Mouse (Mus musculus) heart, embryonic 11.5 days (tissue): ENCODE data around the gene Pfn1. TPM values are rescaled to one million over a fixed set of nuclear protein-coding genes. Genes with fewer than 3 reads are reported as not detected.

Experiments
- ATAC-seq: fragments of 200-750 bp; cut with Nextera tagmentation; replicated peaks from 2 replicates; pipeline ENCODE4 v1.8.0; 2017; ENCODE audit warnings: moderate library complexity; ENCODE audit not compliant: insufficient number of reproducible peaks, low FRiP score, low TSS enrichment
- H3K27ac ChIP-seq: fragments of 300-500 bp; sonication (generic); 2 replicates; pipeline ENCODE4 v1.5.1; 2014; ENCODE audit warnings: mild to moderate bottlenecking, low read depth, low read length
- H3K27me3 ChIP-seq: fragments of 300-500 bp; sonication (generic); 2 replicates; pipeline ENCODE4 v1.6.1; 2014; ENCODE audit warnings: mild to moderate bottlenecking, low read length, mixed read lengths; ENCODE audit not compliant: control insufficient read depth, insufficient read depth
- H3K36me3 ChIP-seq: fragments of 300-500 bp; sonication (generic); 2 replicates; pipeline ENCODE4 v1.6.1; 2014; ENCODE audit warnings: mild to moderate bottlenecking, low read length, moderate library complexity, mixed read lengths; ENCODE audit not compliant: control insufficient read depth, insufficient read depth
- H3K4me1 ChIP-seq: fragments of 300-500 bp; sonication (generic); 2 replicates; pipeline ENCODE4 v1.6.1; 2014; ENCODE audit warnings: low read length; ENCODE audit not compliant: control insufficient read depth, insufficient read depth
- H3K4me2 ChIP-seq: fragments of 300-500 bp; sonication (generic); 2 replicates; pipeline ENCODE4 v1.6.1; 2014; ENCODE audit warnings: mild to moderate bottlenecking, moderate library complexity
- H3K4me3 ChIP-seq: fragments of 300-500 bp; sonication (generic); 2 replicates; pipeline ENCODE4 v1.5.1; 2014; ENCODE audit warnings: low read depth, low read length
- H3K9ac ChIP-seq: fragments of 300-500 bp; sonication (generic); 2 replicates; pipeline ENCODE4 v1.6.1; 2014; ENCODE audit warnings: mild to moderate bottlenecking, low read depth, low read length, moderate library complexity
- H3K9me3 ChIP-seq: fragments of 300-500 bp; sonication (generic); replicated peaks from 2 replicates; pipeline ENCODE4 v1.6.1; 2016; ENCODE audit warnings: low read length; ENCODE audit not compliant: control insufficient read depth
- WGBS: fragments of 180-500 bp; shearing (Covaris S2); extraction: QIAGEN DNeasy Blood & Tissue Kit; methylation state at CpG from one replicate; pipeline ENCODE4 v1.1.7; 2014; ENCODE audit not compliant: insufficient replicate concordance; 5-methylcytosine and 5-hydroxymethylcytosine counted together
- polyA plus RNA-seq: library from polyadenylated mRNA; unstranded; fragments of >200 nt; fragmentation: Nextera tagmentation; extraction: Ambion mirVana; gene quantifications from 2 replicates; pipeline ENCODE4 v1.2.1, GENCODE M21; 2014

Pfn1 gene
- polyA plus RNA-seq, result 1,771 and 1,932 TPM in 2 replicates

DNA sequence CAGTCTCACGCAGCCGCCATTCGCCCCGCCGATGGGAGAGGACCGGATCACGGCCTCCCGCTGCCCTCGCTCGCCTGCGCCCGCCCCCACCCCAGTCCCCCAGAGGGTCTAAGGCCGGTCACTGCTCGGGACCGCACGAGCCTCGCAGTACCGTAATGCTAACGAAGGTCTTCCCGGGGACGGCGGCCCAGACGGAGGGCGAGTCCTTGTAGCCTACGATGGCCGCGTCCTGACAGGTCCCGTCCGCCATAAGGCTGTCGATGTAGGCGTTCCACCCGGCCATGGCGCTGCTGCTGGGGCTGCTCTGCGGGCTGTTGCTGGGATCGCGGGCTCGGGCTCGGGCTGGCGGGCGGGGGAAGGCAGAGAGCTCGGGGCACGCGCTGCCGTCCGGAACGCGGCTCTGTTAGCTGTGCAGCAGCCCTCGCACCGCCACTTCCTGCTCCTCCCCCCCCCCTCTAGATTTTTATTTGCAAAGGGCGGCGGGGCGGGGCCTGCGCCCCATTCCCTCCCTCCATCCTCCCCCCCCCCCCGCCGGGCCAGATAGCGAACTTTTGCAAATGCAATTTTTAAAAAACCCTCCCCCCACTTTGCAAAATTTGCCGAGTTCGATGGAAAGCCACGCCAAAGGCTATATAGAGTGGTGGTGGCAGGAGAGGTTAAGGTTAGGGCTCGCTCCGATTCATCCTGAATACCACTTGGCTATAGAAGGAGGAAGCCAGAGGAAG lies at the start of gene Pfn1:
Gene Pfn1, minus strand, starts transcription at position 447 of the 725 bp plus-strand sequence.
- ATAC-seq, result peak; percentile 33; the same call in 1 of the 2 replicates
- Histone ChIP-seq H3K27ac (peak within 1 kb of the TSS; percentile 99), H3K36me3 (peaks cover 26% of the 10 kb centered on the region), H3K4me2 (peak within 1 kb of the TSS; percentile 82), H3K27me3 (no peaks in the 10 kb centered on the region), H3K9me3 (no peaks in the 10 kb centered on the region), H3K9ac (peak within 1 kb of the TSS; percentile 100), H3K4me1 (peaks cover 51% of the 10 kb centered on the region), H3K4me3 (peak within 1 kb of the TSS; percentile 100)
- under 1% methylated on average over 52 of the region's 61 CpGs for WGBS

DNA sequence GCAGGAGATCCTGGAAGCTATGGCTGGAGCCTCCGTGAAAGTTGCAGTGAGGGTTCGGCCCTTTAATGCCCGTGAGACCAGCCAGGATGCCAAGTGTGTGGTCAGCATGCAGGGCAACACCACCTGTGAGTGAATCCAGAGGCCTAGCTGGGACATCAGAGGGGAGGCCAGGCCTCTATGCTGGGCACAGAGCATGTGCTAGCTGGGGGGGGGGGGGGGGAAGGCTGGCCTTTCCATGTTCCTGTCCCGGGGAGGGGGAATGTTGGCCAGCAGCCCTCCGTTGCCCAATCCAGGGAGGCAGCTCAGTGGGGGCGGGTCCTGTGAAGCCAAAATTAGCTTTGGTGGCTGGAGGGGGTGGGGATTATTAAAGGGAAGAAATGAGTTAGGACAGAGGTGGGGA lies 48.3 kb upstream of the Pfn1 start:
- Histone ChIP-seq H3K27ac (peak overlapping the region; percentile 94), H3K9ac (peak overlapping the region; percentile 95), H3K4me3 (no peak overlapping the region), H3K9me3 (no peaks in the 10 kb centered on the region), H3K4me2 (peak overlapping the region; percentile 92), H3K36me3 (peaks cover 25% of the 10 kb centered on the region), H3K4me1 (peaks cover 20% of the 10 kb centered on the region), H3K27me3 (no peaks in the 10 kb centered on the region)
- ATAC-seq, result no peak
- 57% methylated on average over 6 of the region's 6 CpGs for WGBS

DNA sequence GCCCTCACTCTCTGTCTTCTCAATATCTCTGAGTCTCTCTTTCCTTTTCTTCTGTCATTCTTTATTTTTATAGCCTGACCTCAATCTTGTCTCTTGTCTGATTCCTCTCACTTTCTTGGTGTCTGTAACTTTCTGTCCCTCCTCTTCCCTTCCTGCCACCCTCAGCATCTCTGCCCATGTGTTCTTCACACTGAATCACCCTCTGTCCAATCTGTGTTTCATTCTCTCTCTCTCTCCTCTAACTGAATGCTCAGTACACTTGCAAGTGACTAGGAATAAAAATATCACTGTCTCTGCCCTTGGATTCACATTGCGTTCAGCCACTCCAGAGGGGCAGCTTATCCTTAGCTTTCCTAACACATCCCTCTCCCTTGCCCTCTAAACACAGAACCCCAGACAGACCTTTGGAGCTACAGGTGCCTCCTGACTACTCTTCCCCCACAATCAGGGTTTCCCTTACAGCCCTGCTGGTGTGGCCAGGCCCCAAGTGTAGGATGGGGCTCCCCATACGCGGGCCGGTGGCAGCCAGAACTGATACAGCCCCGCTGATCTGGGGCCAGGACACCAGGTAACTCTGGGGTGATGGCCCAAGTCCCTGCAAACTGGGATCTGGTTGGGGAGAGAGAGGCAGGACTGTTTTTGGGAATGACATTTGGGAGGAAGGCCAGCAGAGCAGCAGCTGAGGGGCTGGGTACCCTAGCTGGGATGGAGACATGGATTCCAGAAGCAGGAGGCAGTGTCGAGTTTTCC lies 47.7 kb upstream of the Pfn1 start:
- Histone ChIP-seq H3K4me3 (peak overlapping the region; percentile 92), H3K36me3 (peaks cover 21% of the 10 kb centered on the region), H3K27ac (peak overlapping the region; percentile 94), H3K4me2 (peak overlapping the region; percentile 92), H3K9me3 (no peaks in the 10 kb centered on the region), H3K27me3 (no peaks in the 10 kb centered on the region), H3K9ac (peak overlapping the region; percentile 95), H3K4me1 (peaks cover 20% of the 10 kb centered on the region)
- WGBS, result 64% methylated on average over 6 of the region's 6 CpGs
- ATAC-seq, result no peak

DNA sequence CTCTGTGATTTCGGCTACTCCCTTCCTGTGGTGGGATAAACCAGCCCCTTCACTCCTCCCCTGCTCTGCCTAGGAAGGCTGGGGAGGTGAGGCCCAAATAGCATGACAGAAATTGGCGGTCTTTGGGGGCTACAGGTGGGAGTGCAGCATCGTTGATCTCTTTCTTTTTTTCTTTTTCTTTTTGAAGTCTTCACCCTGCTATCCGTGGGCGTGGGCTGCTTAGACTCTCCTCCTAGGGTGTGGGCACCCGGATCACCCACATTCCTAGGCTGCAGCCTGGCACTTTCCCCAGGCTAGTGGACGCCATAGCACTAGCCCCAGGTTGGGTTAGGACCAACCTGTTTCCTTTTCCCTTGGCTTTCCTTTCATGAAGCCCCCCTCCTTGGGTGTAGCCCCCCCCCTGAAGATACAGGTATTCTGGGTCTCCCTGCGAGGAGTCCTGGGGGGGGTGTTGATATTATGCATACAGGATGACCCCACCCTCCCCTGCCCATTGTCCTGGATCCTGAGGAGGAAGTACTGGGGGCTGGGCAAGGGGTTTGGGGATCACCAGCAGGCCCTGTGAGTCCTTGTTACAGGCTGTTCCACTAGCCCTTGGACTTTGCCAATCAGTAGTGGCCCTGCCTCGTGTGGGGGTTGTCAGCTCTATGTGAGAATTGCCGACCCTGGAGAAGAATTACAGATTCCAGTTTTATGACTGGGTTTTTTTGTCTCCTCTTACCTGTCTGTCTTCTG lies 46.9 kb upstream of the Pfn1 start:
- Histone ChIP-seq H3K4me1 (peaks cover 20% of the 10 kb centered on the region), H3K27me3 (no peaks in the 10 kb centered on the region), H3K36me3 (peaks cover 21% of the 10 kb centered on the region), H3K4me2 (peak overlapping the region; percentile 92), H3K9ac (peak overlapping the region; percentile 95), H3K9me3 (no peaks in the 10 kb centered on the region), H3K27ac (peak overlapping the region; percentile 94), H3K4me3 (peak overlapping the region; percentile 92)
- no peak for ATAC-seq
- 11% methylated on average over 10 of the region's 10 CpGs for WGBS

DNA sequence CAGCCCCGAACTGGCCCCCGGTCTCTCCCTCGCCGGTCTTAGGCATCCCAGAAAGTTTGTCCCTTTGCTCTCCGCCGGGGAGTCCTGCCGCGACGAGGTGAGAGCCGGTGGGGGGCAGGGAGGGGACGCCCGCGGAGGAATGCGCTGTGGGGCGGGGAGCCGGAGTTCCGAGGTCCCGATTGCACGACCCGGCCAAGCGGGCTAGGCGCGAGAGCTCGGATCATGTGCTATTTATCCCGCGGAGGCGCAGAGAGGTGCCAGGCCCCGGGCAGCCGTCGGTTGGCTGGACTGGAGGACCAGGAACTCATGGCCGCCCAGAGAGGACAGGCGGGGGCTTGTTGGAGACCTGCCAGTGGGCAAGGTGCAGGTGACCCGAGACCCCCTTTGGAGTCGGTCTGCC lies 46.2 kb upstream of the Pfn1 start:
- under 1% methylated on average over 34 of the region's 34 CpGs for WGBS
- peak; percentile 37 for ATAC-seq
- H3K9me3 ChIP-seq, result no peaks in the 10 kb centered on the region

DNA sequence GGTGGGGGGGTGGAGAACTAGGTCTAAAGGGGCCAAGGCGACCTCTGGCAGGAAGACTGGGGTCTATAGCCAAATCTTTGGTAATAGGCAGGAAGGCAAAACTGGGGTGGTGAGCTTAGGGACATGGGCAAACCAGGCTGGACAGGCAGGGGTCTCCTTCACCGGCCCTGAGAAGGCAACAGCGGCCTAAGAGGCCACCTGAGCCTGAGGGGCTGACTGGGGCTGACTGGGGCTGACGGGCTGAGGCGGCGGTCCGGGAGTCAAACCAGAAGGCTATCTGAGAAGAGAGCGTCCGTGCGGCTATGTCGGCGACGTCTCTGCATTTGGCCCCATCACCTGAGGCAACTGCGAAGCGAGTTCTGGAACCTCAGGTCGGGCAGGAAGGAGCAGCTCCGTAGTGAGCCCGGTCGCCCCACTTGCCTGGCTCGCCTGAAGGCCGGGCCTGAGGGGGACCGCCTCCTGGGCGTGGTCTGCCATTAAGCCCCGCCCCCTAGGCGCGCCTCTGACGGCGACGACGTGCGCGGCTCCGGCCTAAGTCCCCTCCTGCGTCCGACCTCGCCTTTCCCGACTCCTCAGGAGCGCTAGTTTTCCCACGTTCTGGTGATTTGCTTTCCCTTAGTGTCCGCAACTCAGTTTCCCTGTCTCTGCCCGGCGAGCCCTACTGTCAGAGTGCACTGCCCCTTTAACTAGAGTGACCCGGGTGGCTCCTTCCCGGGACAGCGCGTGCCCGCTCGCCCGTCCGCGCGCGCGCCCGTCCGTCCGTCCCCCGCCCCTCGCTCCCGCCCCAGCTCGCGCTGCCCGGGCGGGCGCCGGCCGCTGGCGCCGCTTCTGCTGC lies 45.5 kb upstream of the Pfn1 start, which contains the start of the genes Inca1 and Kif1c:
Gene Inca1, minus strand, starts transcription at position 434 of the 835 bp plus-strand sequence.
Gene Kif1c, plus strand, starts transcription at position 827 of the 835 bp plus-strand sequence.
- 1% methylated on average over 67 of the region's 69 CpGs for WGBS
- Histone ChIP-seq H3K4me1 (peaks cover 20% of the 10 kb centered on the region), H3K27me3 (no peaks in the 10 kb centered on the region), H3K4me2 (peak within 1 kb of the TSS; percentile 92), H3K36me3 (peaks cover 13% of the 10 kb centered on the region), H3K4me3 (peak within 1 kb of the TSS; percentile 92), H3K9me3 (no peaks in the 10 kb centered on the region), H3K27ac (peak within 1 kb of the TSS; percentile 94), H3K9ac (peak within 1 kb of the TSS; percentile 95)
- ATAC-seq, result peak; percentile 92

More for the DNA sequence above, 46.2 kb upstream of the Pfn1 start:
- Histone ChIP-seq H3K4me1 (peaks cover 20% of the 10 kb centered on the region), H3K27ac (peak overlapping the region; percentile 94), H3K27me3 (no peaks in the 10 kb centered on the region), H3K4me2 (peak overlapping the region; percentile 92), H3K9ac (peak overlapping the region; percentile 95), H3K36me3 (peaks cover 18% of the 10 kb centered on the region), H3K4me3 (peak overlapping the region; percentile 92)

DNA sequence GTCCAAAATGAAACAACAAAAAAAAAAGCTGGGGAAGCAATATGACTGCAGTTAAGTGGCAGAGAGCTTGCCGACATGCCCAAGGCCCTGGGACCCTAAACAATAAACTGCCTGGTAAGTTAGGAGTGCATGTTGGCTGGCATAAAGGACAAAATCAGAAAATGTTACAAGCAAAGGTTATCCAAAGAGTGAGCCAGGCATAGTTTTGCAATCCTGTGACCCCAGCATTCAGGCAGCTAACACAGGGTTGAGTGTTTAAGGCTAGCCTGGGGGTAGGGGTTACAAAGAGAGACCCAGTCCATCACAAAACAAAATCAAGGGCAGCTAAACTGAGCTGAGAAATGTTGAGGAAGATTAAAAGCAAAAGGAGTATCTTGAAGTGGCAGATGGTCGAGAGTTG lies 44.6 kb upstream of the Pfn1 start:
- no peaks in the 10 kb centered on the region for H3K27me3 ChIP-seq
- no peak overlapping the region for H3K27ac ChIP-seq
- peaks cover 5% of the 10 kb centered on the region; the same call in 1 of the 2 replicates for H3K36me3 ChIP-seq
- H3K9me3 ChIP-seq, result no peaks in the 10 kb centered on the region
- no peak overlapping the region for H3K4me2 ChIP-seq
- peaks cover 20% of the 10 kb centered on the region for H3K4me1 ChIP-seq
- no peak overlapping the region for H3K9ac ChIP-seq
- no peak overlapping the region for H3K4me3 ChIP-seq
- ATAC-seq, result no peak
- 62% methylated on average over 2 of the region's 2 CpGs for WGBS
